Mouse (Mus musculus) cortical plate, adult 2 months (tissue): ENCODE measurements around the gene Epb41. TPM values are rescaled to one million over a fixed set of nuclear protein-coding genes. Genes with fewer than 3 reads are reported as not detected.

ENCODE experiments used
- H3K27ac ChIP-seq: fragments of 200-500 bp; 2 replicates; pipeline ENCODE4 v1.5.1; 2012; ENCODE audit warnings: low read length, control low read depth, inconsistent platforms; ENCODE audit not compliant: insufficient read depth
- H3K4me1 ChIP-seq: fragments of 200-500 bp; 2 replicates; pipeline ENCODE4 v1.6.1; 2011; ENCODE audit warnings: low read length; ENCODE audit not compliant: control insufficient read depth, insufficient read depth
- H3K4me3 ChIP-seq: fragments of 200-500 bp; 2 replicates; pipeline ENCODE4 v1.5.1; 2011; ENCODE audit warnings: mild to moderate bottlenecking, low read length, control low read depth; ENCODE audit not compliant: insufficient read depth
- CTCF ChIP-seq: fragments of 200-500 bp; IDR thresholded peaks from 2 replicates; pipeline ENCODE4 v1.5.1; 2011; ENCODE audit warnings: mild to moderate bottlenecking, control low read depth, low read length; ENCODE audit not compliant: insufficient read depth; ENCODE audit errors: extremely low read depth
- POLR2A ChIP-seq: fragments of 200-500 bp; IDR thresholded peaks from 2 replicates; pipeline ENCODE4 v1.6.1; 2011; ENCODE audit warnings: mild to moderate bottlenecking, low read length, control low read depth; ENCODE audit not compliant: insufficient read depth; ENCODE audit errors: extremely low read depth
- polyA plus RNA-seq: library from polyadenylated mRNA; depleted of rRNA; stranded (reverse); fragments of >200 nt; gene quantifications from 2 replicates; pipeline ENCODE4 v1.2.3, GENCODE M21; 2012; rRNA removed

The Epb41 gene
- 36.5 and 37.8 TPM in 2 replicates for polyA plus RNA-seq

- H3K27ac ChIP-seq = no peak within 1 kb of the TSS
- TF ChIP-seq POLR2A (peak; percentile 35; the same call in 1 of the 2 replicates), CTCF (no peak)
Observed at GRCm38 (mm10) chr4:132074933-132075769, at the start of gene Epb41. Epb41 (minus strand) TSS chr4:132075321.

GRCm38 (mm10) chr4:132123166-132123565, 48.0 kb upstream of the Epb41 start:
- no peak for TF ChIP-seq POLR2A
- no peak for TF ChIP-seq CTCF
- peaks cover 5% of the 10 kb centered on the region for H3K4me1 ChIP-seq
- H3K4me3 ChIP-seq = no peak overlapping the region
- no peak overlapping the region for H3K27ac ChIP-seq

More at GRCm38 (mm10) chr4:132074933-132075769, at the start of gene Epb41:
- Histone ChIP-seq H3K4me3 (peak within 1 kb of the TSS; percentile 59), H3K4me1 (peaks cover 3% of the 10 kb centered on the region)

GRCm38 (mm10) chr4:132121674-132122073, 46.6 kb upstream of the Epb41 start:
- H3K4me3 ChIP-seq = no peak overlapping the region
- H3K27ac ChIP-seq = no peak overlapping the region
- TF ChIP-seq POLR2A (no peak), CTCF (0 out of 2 replicates have a peak, but pooled peaks have one; percentile 0)
- H3K4me1 ChIP-seq = peaks cover 5% of the 10 kb centered on the region

- TF ChIP-seq CTCF (no peak), POLR2A (no peak)
- H3K27ac ChIP-seq = peak overlapping the region; percentile 72
- peaks cover 5% of the 10 kb centered on the region for H3K4me1 ChIP-seq
- H3K4me3 ChIP-seq = no peak overlapping the region
Observed at GRCm38 (mm10) chr4:132119566-132119965, 44.4 kb upstream of the Epb41 start.

- no peak overlapping the region for H3K27ac ChIP-seq
- no peak for TF ChIP-seq POLR2A
- TF ChIP-seq CTCF = no peak
- H3K4me3 ChIP-seq = no peak overlapping the region
- H3K4me1 ChIP-seq = peaks cover 5% of the 10 kb centered on the region
Observed at GRCm38 (mm10) chr4:132116315-132116714, 41.2 kb upstream of the Epb41 start.

GRCm38 (mm10) chr4:132113411-132114095, 38.4 kb upstream of the Epb41 start:
- Histone ChIP-seq H3K4me1 (no peaks in the 10 kb centered on the region), H3K27ac (no peak overlapping the region), H3K4me3 (no peak overlapping the region)
- TF ChIP-seq POLR2A = no peak
- no peak for TF ChIP-seq CTCF

GRCm38 (mm10) chr4:132111227-132111626, 36.1 kb upstream of the Epb41 start:
- no peak overlapping the region for H3K27ac ChIP-seq
- no peaks in the 10 kb centered on the region for H3K4me1 ChIP-seq
- no peak overlapping the region for H3K4me3 ChIP-seq
- no peak for TF ChIP-seq POLR2A
- TF ChIP-seq CTCF = no peak

- Histone ChIP-seq H3K4me1 (no peaks in the 10 kb centered on the region), H3K4me3 (no peak overlapping the region), H3K27ac (no peak overlapping the region)
- no peak for TF ChIP-seq POLR2A
- no peak for TF ChIP-seq CTCF
Observed at GRCm38 (mm10) chr4:132108221-132108620, 33.1 kb upstream of the Epb41 start.

- TF ChIP-seq CTCF (no peak), POLR2A (no peak)
- Histone ChIP-seq H3K4me3 (no peak overlapping the region), H3K27ac (no peak overlapping the region), H3K4me1 (no peaks in the 10 kb centered on the region)
Observed at GRCm38 (mm10) chr4:132101152-132101551, 26.0 kb upstream of the Epb41 start.

- H3K4me1 ChIP-seq = no peaks in the 10 kb centered on the region
- no peak overlapping the region for H3K4me3 ChIP-seq
- TF ChIP-seq CTCF = no peak
- no peak for TF ChIP-seq POLR2A
- H3K27ac ChIP-seq = no peak overlapping the region
Observed at GRCm38 (mm10) chr4:132099548-132099947, 24.4 kb upstream of the Epb41 start.
